Mouse (Mus musculus) embryonic fibroblast, embryonic 13.5 days (primary cell): ENCODE measurements around the gene Hoxb5. TPM values are rescaled to one million over a fixed set of nuclear protein-coding genes. Genes with fewer than 3 reads are reported as not detected.

Source experiments
- H3K27ac ChIP-seq: 2 replicates; pipeline ENCODE4 v1.5.1; 2012; ENCODE audit warnings: low read length, control low read depth, inconsistent platforms; ENCODE audit not compliant: insufficient read depth
- H3K4me1 ChIP-seq: 2 replicates; pipeline ENCODE4 v1.6.1; 2011; ENCODE audit warnings: low read length; ENCODE audit not compliant: control insufficient read depth, insufficient read depth
- H3K4me3 ChIP-seq: 2 replicates; pipeline ENCODE4 v1.5.1; 2011; ENCODE audit warnings: mild to moderate bottlenecking, control low read depth, low read length; ENCODE audit not compliant: insufficient read depth
- CTCF ChIP-seq: IDR thresholded peaks from 2 replicates; pipeline ENCODE4 v1.5.1; 2011; ENCODE audit warnings: mild to moderate bottlenecking, control low read depth, low read length, moderate library complexity, borderline replicate concordance; ENCODE audit not compliant: insufficient read depth
- POLR2A ChIP-seq: IDR thresholded peaks from 2 replicates; pipeline ENCODE4 v1.6.1; 2011; ENCODE audit warnings: low read depth, mild to moderate bottlenecking, control low read depth, low read length, moderate library complexity
- polyA plus RNA-seq: library from polyadenylated mRNA; stranded (reverse); fragments of >200 nt; gene quantifications from 2 replicates; pipeline ENCODE4 v1.2.4, GENCODE M21; 2011; ENCODE audit warnings: low read depth; ENCODE audit not compliant: missing spikeins, insufficient read length

Hoxb5 gene
- polyA plus RNA-seq, 1 experiment = 4.1 TPM

GRCm38 (mm10) chr11:96334002-96334364, 30.8 kb downstream of the Hoxb5 start:
- H3K4me3 ChIP-seq = peak overlapping the region; percentile 23
- peak overlapping the region; percentile 81 for H3K27ac ChIP-seq
- no peak for TF ChIP-seq POLR2A
- no peak for TF ChIP-seq CTCF
- H3K4me1 ChIP-seq = peaks cover 1% of the 10 kb centered on the region; the same call in 1 of the 2 replicates

- TF ChIP-seq POLR2A = no peak
- TF ChIP-seq CTCF = no peak
- no peak overlapping the region for H3K27ac ChIP-seq
- no peak overlapping the region for H3K4me3 ChIP-seq
- H3K4me1 ChIP-seq = peaks cover 3% of the 10 kb centered on the region; the same call in 1 of the 2 replicates
Measured at GRCm38 (mm10) chr11:96334998-96335397, 31.9 kb downstream of the Hoxb5 start.

GRCm38 (mm10) chr11:96336597-96336996, 33.5 kb downstream of the Hoxb5 start:
- H3K4me3 ChIP-seq = no peak overlapping the region

GRCm38 (mm10) chr11:96337026-96337425, 33.9 kb downstream of the Hoxb5 start:
- Histone ChIP-seq H3K4me3 (no peak overlapping the region), H3K4me1 (peaks cover 3% of the 10 kb centered on the region; the same call in 1 of the 2 replicates), H3K27ac (0 out of 2 replicates have a peak overlapping the region, but pooled peaks have one; percentile 21)
- no peak for TF ChIP-seq POLR2A
- no peak for TF ChIP-seq CTCF

More at GRCm38 (mm10) chr11:96336597-96336996, 33.5 kb downstream of the Hoxb5 start:
- Histone ChIP-seq H3K27ac (peak overlapping the region; percentile 21; the same call in 1 of the 2 replicates), H3K4me1 (peaks cover 3% of the 10 kb centered on the region; the same call in 1 of the 2 replicates)
- TF ChIP-seq CTCF (no peak), POLR2A (no peak)

- Histone ChIP-seq H3K27ac (peak overlapping the region; percentile 74), H3K4me1 (peaks cover 3% of the 10 kb centered on the region; the same call in 1 of the 2 replicates), H3K4me3 (no peak overlapping the region)
- TF ChIP-seq CTCF (no peak), POLR2A (no peak)
Measured at GRCm38 (mm10) chr11:96338957-96339855, 36.1 kb downstream of the Hoxb5 start.

- peak overlapping the region; percentile 77 for H3K27ac ChIP-seq
- H3K4me3 ChIP-seq = peak overlapping the region; percentile 35
- TF ChIP-seq CTCF = no peak
- TF ChIP-seq POLR2A = no peak; the same call in 1 of the 2 replicates
- H3K4me1 ChIP-seq = peaks cover 3% of the 10 kb centered on the region; the same call in 1 of the 2 replicates
Measured at GRCm38 (mm10) chr11:96340698-96341365, 37.7 kb downstream of the Hoxb5 start.

GRCm38 (mm10) chr11:96341701-96342575, 38.8 kb downstream of the Hoxb5 start:
- peaks cover 3% of the 10 kb centered on the region; the same call in 1 of the 2 replicates for H3K4me1 ChIP-seq
- no peak for TF ChIP-seq POLR2A
- H3K4me3 ChIP-seq = peak overlapping the region; percentile 30
- H3K27ac ChIP-seq = peak overlapping the region; percentile 77

- H3K27ac ChIP-seq = peak overlapping the region; percentile 77
- H3K4me1 ChIP-seq = peaks cover 3% of the 10 kb centered on the region; the same call in 1 of the 2 replicates
- TF ChIP-seq POLR2A = no peak
- peak overlapping the region; percentile 8; the same call in 1 of the 2 replicates for H3K4me3 ChIP-seq
Measured at GRCm38 (mm10) chr11:96342576-96342930, 39.4 kb downstream of the Hoxb5 start.

- Histone ChIP-seq H3K27ac (peak overlapping the region; percentile 77), H3K4me3 (no peak overlapping the region), H3K4me1 (peaks cover 3% of the 10 kb centered on the region; the same call in 1 of the 2 replicates)
- TF ChIP-seq POLR2A (no peak), CTCF (no peak)
Measured at GRCm38 (mm10) chr11:96343206-96343745, 40.1 kb downstream of the Hoxb5 start.
